Mouse (Mus musculus): ENCODE results near the gene Ticam1.

GRCm38 (mm10) chr17:56269153-56269630 is 7.4 kb downstream of the Ticam1 start:
- TF ChIP-seq POLR2A (IDR thresholded peaks at IDR 0.05; ENCODE audit: insufficient read depth, low read length): no peak
- TF ChIP-seq EP300 (IDR thresholded peaks at IDR 0.05; ENCODE audit: insufficient read depth, low read depth, low read length): no peak
- no peak for TF ChIP-seq CTCF (IDR thresholded peaks at IDR 0.05; ENCODE audit: low read depth, low read length)

All from ES-Bruce4 (cell line).